Mouse (Mus musculus): ENCODE results near the gene Anxa9. TPM values are rescaled to one million over a fixed set of nuclear protein-coding genes. Genes with fewer than 3 reads are reported as not detected.
A peak's percentile ranks its signal among the peaks of the same experiment; 100 is the strongest.
"Not testable (repeated sequence)": the region's sequence is repeated elsewhere in the genome, so short reads cannot be mapped to it uniquely, and the experiment has no call there.

Anxa9 gene
- total RNA-seq (2021), result 1 to 10 TPM in 1 of 2 experiments, under 1 TPM in 1; 0.57 to 1.1 TPM
- long read RNA-seq, experiment 1, result 0 reads
- long read RNA-seq, experiment 2, partial matches to known transcripts, result 0 of 2 reads
- long read RNA-seq, experiment 2, other reads (novel, unspliced or antisense), result 2 of 2 reads

- DNase-seq (ENCODE audit: low spot score in 2 of 2), result no peak
Observed at GRCm38 (mm10) chr3:95307100-95307499, at the start of gene Anxa9. Gene Anxa9, minus strand, starts transcription at chr3:95307176.

GRCm38 (mm10) chr3:95355911-95356544, 49.1 kb upstream of the Anxa9 start:
- not testable (repeated sequence) for DNase-seq (ENCODE audit: low spot score in 2 of 2)

DNA sequence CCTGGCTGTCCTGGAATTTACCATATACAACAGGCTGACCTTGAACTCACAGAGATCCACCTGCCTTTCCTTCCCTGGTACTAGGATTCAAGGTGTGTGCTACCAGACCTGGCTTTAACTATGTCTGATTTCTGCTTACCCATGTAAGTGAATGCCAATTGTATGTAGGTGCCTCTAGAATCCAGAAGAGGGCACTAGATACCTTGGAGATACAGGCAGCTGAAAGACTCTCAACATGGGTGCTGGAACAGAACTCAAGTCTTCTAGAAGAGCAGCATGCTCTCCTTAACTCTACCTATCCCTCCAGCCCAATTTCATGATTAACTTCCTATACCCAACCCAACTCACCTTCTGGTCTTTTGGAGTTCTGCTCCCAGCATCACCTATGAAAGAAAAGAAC, 42.5 kb upstream of the Anxa9 start:
- DNase-seq (ENCODE audit: low spot score in 2 of 2), result no peak

GRCm38 (mm10) chr3:95348343-95348742, 41.4 kb upstream of the Anxa9 start:
- DNase-seq (ENCODE audit: low spot score in 2 of 2), result not testable (repeated sequence)

GRCm38 (mm10) chr3:95346454-95346853, 39.5 kb upstream of the Anxa9 start:
- no peak for DNase-seq (ENCODE audit: low spot score in 2 of 2)

DNA sequence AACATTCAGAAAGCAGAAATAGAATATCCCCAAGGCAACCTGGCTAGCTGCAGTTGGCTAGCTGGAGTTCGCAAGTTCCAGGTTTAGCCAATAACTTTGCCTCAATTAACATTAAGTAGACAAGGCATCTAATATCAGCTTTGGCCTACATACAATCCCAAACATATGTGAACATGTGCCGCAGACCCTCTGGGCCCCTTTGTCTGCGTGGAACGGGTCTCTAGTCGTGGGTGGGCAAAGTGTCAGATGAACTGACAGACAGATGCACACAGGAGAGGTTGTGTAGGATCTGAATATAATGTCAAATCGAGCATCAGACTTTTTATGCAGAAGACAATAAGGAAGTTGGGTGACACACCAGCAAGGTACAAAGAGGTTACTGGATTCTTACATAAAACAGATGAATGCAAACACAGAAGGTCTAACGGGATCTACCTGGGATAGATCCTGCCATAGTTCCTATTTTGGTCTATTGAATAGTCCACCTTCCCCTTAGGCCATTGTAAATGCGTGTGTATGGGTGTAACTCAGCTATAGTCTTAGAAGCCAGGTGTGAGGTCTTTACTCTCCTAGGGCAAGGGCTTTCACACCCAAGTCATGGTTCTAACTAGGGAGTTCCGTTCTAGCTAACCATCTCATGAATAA, 36.5 kb upstream of the Anxa9 start:
- not testable (repeated sequence) for DNase-seq (ENCODE audit: low spot score in 2 of 2)

- no peak for DNase-seq (ENCODE audit: low spot score in 2 of 2)
Observed at GRCm38 (mm10) chr3:95338251-95338650, 31.3 kb upstream of the Anxa9 start.

GRCm38 (mm10) chr3:95337345-95337744, 30.4 kb upstream of the Anxa9 start:
- no peak for DNase-seq (ENCODE audit: low spot score in 2 of 2)

DNA sequence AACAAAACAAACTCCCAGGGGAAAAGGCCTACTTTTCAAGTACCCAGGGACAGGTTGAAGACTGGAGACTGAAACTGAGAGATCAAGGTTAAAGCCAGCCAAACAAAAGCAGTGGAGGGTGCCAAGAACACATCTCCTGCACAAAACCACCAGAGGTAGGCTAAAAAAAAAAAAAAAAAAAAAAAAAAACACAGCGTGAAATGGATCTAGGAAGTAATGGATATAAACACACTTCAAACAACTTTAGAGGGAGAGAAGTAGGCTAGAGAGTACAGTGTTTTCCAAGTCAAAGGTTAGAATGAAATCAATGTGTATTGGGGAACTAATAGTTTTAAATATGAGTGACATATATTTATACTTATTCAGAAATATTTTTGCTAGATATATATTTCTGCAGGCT, 24.6 kb upstream of the Anxa9 start:
- no peak for DNase-seq (ENCODE audit: low spot score in 2 of 2)

- DNase-seq (ENCODE audit: low spot score in 2 of 2), result no peak
Observed at GRCm38 (mm10) chr3:95328803-95329404, 21.9 kb upstream of the Anxa9 start.

GRCm38 (mm10) chr3:95324454-95325144, 17.6 kb upstream of the Anxa9 start:
- DNase-seq (ENCODE audit: low spot score in 2 of 2), result no peak

GRCm38 (mm10) chr3:95323429-95323828, 16.5 kb upstream of the Anxa9 start:
- no peak for DNase-seq (ENCODE audit: low spot score in 2 of 2)

- no peak for DNase-seq (ENCODE audit: low spot score in 2 of 2)
Observed at GRCm38 (mm10) chr3:95319701-95320625, 13.0 kb upstream of the Anxa9 start.

DNA sequence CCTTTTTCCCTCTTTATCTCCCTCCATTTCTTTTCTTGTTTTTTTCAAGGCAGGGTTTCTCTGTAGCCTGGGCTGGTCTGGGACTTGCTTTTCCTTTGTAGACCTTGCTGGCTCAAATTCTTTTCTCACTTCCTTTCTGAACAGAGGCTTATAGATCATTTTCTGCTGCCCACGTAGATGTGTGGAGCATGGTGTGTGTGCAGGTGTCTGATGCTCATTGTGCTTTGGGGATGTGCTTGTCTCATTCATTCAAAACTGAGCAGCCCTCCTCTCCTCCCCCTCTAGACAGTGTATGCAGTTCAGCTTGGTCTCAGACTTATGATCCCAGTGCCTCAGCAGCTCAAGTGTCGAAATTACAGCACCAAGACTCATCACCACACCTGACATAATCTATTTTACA, 12.1 kb upstream of the Anxa9 start:
- DNase-seq (ENCODE audit: low spot score in 2 of 2), result no peak

DNA sequence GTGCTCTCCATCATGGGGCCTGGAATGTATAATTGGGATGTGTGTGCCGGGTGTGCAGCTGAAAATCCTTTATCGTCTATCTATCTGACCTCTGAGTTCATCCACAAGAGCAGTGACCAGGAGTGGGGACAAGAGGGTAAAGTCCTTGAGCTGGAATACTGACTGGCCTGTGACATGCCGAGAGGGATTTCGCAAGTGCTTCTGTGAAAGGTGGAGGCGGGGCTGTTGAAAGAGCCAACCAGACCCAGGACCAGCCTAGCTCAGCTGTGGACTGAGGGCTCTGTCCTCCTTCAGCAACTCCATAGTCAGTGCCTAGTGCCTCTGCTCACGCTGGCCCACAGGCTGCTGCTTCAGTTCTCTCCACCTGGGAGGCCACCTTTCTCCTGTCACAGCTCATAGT, 11.6 kb upstream of the Anxa9 start:
- no peak for DNase-seq (ENCODE audit: low spot score in 2 of 2)

- peak in 1 of 2 experiments; percentile 41 for DNase-seq (ENCODE audit: low spot score in 2 of 2)
Observed at GRCm38 (mm10) chr3:95317414-95318080, 10.6 kb upstream of the Anxa9 start.

GRCm38 (mm10) chr3:95315844-95316550, 9.0 kb upstream of the Anxa9 start:
- no peak for DNase-seq (ENCODE audit: low spot score in 2 of 2)

GRCm38 (mm10) chr3:95315094-95315843, 8.3 kb upstream of the Anxa9 start:
- DNase-seq (ENCODE audit: low spot score in 2 of 2), result peak; percentile 90 to 94

Measured in gastrocnemius, postnatal 4 days (tissue).